Mouse (Mus musculus) large intestine, adult 2 months (tissue): ENCODE data around the gene Gpd2. TPM values are rescaled to one million over a fixed set of nuclear protein-coding genes. Genes with fewer than 3 reads are reported as not detected.

Experiments
- DNase-seq: peaks from one replicate; pipeline ENCODE4 v3.0.0-alpha.2; 2012; ENCODE audit warnings: low read depth, low spot score
- WGBS: fragments of 180-500 bp; shearing (Covaris S2); methylation state at CpG from one replicate; pipeline ENCODE4 v1.1.7; 2018; 5-methylcytosine and 5-hydroxymethylcytosine counted together
- polyA plus RNA-seq: library from polyadenylated mRNA; depleted of rRNA; stranded (reverse); fragments of >200 nt; gene quantifications from 2 replicates; pipeline ENCODE4 v1.2.3, GENCODE M21; 2012; rRNA removed

Gene Gpd2
- polyA plus RNA-seq, 1 experiment = 16.5 TPM

- 90% methylated on average over 12 of the region's 12 CpGs for WGBS
- no peak for DNase-seq
These were observed 118.9 kb downstream of the Gpd2 start for GRCm38 (mm10) chr2:57356222-57356822.

GRCm38 (mm10) chr2:57362503-57362902 is 125.1 kb downstream of the Gpd2 start:
- no peak for DNase-seq
- WGBS = 65% methylated on average over 3 of the region's 3 CpGs

GRCm38 (mm10) chr2:57374647-57375046 is 137.2 kb downstream of the Gpd2 start:
- DNase-seq = no peak
- 55% methylated on average over 4 of the region's 4 CpGs for WGBS

GRCm38 (mm10) chr2:57375138-57375837 is 137.9 kb downstream of the Gpd2 start:
- DNase-seq = no peak
- WGBS = 92% methylated on average over 7 of the region's 7 CpGs

- 62% methylated on average over 8 of the region's 8 CpGs for WGBS
- no peak for DNase-seq
These were observed 140.9 kb downstream of the Gpd2 start for GRCm38 (mm10) chr2:57378147-57378889.

GRCm38 (mm10) chr2:57384625-57385024 is 147.2 kb downstream of the Gpd2 start:
- 75% methylated on average over 2 of the region's 2 CpGs for WGBS

GRCm38 (mm10) chr2:57387816-57388215 is 150.4 kb downstream of the Gpd2 start:
- 47% methylated on average over 7 of the region's 7 CpGs for WGBS
- no peak for DNase-seq

More at GRCm38 (mm10) chr2:57384625-57385024, 147.2 kb downstream of the Gpd2 start:
- DNase-seq = no peak

GRCm38 (mm10) chr2:57395071-57395470 is 157.6 kb downstream of the Gpd2 start:
- 86% methylated on average over 4 of the region's 4 CpGs for WGBS
- no peak for DNase-seq

GRCm38 (mm10) chr2:57396061-57396460 is 158.6 kb downstream of the Gpd2 start:
- DNase-seq = no peak

GRCm38 (mm10) chr2:57397727-57398126 is 160.3 kb downstream of the Gpd2 start:
- no peak for DNase-seq
- WGBS = 89% methylated on average over 3 of the region's 3 CpGs

More at GRCm38 (mm10) chr2:57396061-57396460, 158.6 kb downstream of the Gpd2 start:
- 90% methylated on average over 13 of the region's 13 CpGs for WGBS

GRCm38 (mm10) chr2:57407414-57408019 is 170.1 kb downstream of the Gpd2 start:
- DNase-seq = no peak
- 57% methylated on average over 4 of the region's 4 CpGs for WGBS

GRCm38 (mm10) chr2:57408413-57408812 is 171.0 kb downstream of the Gpd2 start:
- DNase-seq = no peak
- WGBS = 88% methylated on average over 4 of the region's 4 CpGs

- no peak for DNase-seq
- 89% methylated on average over 2 of the region's 2 CpGs for WGBS
These were observed 174.1 kb downstream of the Gpd2 start for GRCm38 (mm10) chr2:57411551-57411950.

GRCm38 (mm10) chr2:57414550-57415160 is 177.2 kb downstream of the Gpd2 start:
- WGBS = 80% methylated on average over 9 of the region's 9 CpGs
- no peak for DNase-seq

GRCm38 (mm10) chr2:57416711-57417110 is 179.3 kb downstream of the Gpd2 start:
- WGBS = 68% methylated on average over 1 of the region's 1 CpGs
- no peak for DNase-seq

Other genes starting within 250 kb of the Gpd2 start
- 1.3 and 1.5 TPM in 2 replicates for gene Nr4a2, start 113.6 kb upstream of the Gpd2 start, polyA plus RNA-seq